22 mouse cellular contexts compared by ENCODE assay signal in genomic region chr15:11664839-11665379, GRCm38 (mm10).
DNase-seq lines count a peak whose midpoint lies in the region; ATAC-seq and TF ChIP-seq lines count a peak whose summit lies in the region.
"Had no signal": no experiment of that assay in that cellular context is flagged by ENCODE, and none has a peak within 500 bp of the region (broad histone marks: within the 10 kb centered on the region; RNA-seq: fewer than 3 reads in every experiment).

No protein-coding gene starts in this region.

- 0 out of 2 replicates have a peak, but pooled peaks have one; percentile 40 for ATAC-seq in kidney, embryonic 15.5 days (replicated peaks; ENCODE audit: low FRiP score)
- ATAC-seq in kidney, postnatal 0 days (replicated peaks; ENCODE audit: low FRiP score, low read depth) = no peak
- no peak for ATAC-seq in limb, embryonic 14.5 days (ENCODE audit: low FRiP score, low read depth)
- ATAC-seq: forebrain, embryonic 14.5 days had no signal

- no peak overlapping the region for H3K27ac ChIP-seq in kidney, embryonic 15.5 days
- no peak overlapping the region for H3K27ac ChIP-seq in kidney, postnatal 0 days
- H3K27ac ChIP-seq in limb, embryonic 14.5 days (replicated peaks; ENCODE audit: low read depth, low read length) = no peak overlapping the region
- no peak overlapping the region for H3K27ac ChIP-seq in limb, embryonic 10.5 days
- H3K27ac ChIP-seq: embryonic facial prominence, embryonic 13.5 days; embryonic facial prominence, embryonic 15.5 days; forebrain, embryonic 10.5 days; forebrain, embryonic 12.5 days had no signal

- H3K36me3 ChIP-seq in kidney, embryonic 15.5 days = no peaks in the 10 kb centered on the region
- H3K36me3 ChIP-seq in kidney, postnatal 0 days (ENCODE audit: insufficient read depth, low read length) = no peaks in the 10 kb centered on the region
- no peaks in the 10 kb centered on the region for H3K36me3 ChIP-seq in limb, embryonic 14.5 days (ENCODE audit: control insufficient read depth, insufficient read depth, low read length)
- no peaks in the 10 kb centered on the region for H3K36me3 ChIP-seq in limb, embryonic 10.5 days
- H3K36me3 ChIP-seq: embryonic facial prominence, embryonic 13.5 days; embryonic facial prominence, embryonic 15.5 days; forebrain, embryonic 10.5 days; forebrain, embryonic 12.5 days had no signal

- 0 out of 2 replicates have a peak, but pooled peaks cover 2% of the 10 kb centered on the region for H3K4me1 ChIP-seq in kidney, embryonic 15.5 days
- H3K4me1 ChIP-seq in kidney, postnatal 0 days (replicated peaks; ENCODE audit: insufficient read depth, low read length) = no peaks in the 10 kb centered on the region
- no peaks in the 10 kb centered on the region for H3K4me1 ChIP-seq in limb, embryonic 14.5 days (ENCODE audit: control insufficient read depth, insufficient read depth, low read length)
- no peaks in the 10 kb centered on the region for H3K4me1 ChIP-seq in limb, embryonic 10.5 days
- H3K4me1 ChIP-seq: embryonic facial prominence, embryonic 13.5 days; embryonic facial prominence, embryonic 15.5 days; forebrain, embryonic 10.5 days; forebrain, embryonic 12.5 days had no signal

- WGBS in kidney, embryonic 15.5 days = 49% methylated on average over 5 of the region's 5 CpGs
- WGBS in kidney, postnatal 0 days = 50% methylated on average over 5 of the region's 5 CpGs
- 39% methylated on average over 5 of the region's 5 CpGs for WGBS in limb, embryonic 14.5 days
- WGBS in limb, embryonic 10.5 days = 89% methylated on average over 5 of the region's 5 CpGs

- no peak overlapping the region for H3K4me3 ChIP-seq in kidney, embryonic 15.5 days (replicated peaks)
- no peak overlapping the region for H3K4me3 ChIP-seq in kidney, postnatal 0 days (replicated peaks; ENCODE audit: low read depth, low read length)
- no peak overlapping the region for H3K4me3 ChIP-seq in limb, embryonic 14.5 days (replicated peaks; ENCODE audit: low read length)
- H3K4me3 ChIP-seq in limb, embryonic 10.5 days = no peak overlapping the region
- H3K4me3 ChIP-seq: embryonic facial prominence, embryonic 13.5 days; embryonic facial prominence, embryonic 15.5 days; erythroblast, embryonic 14.5 days; forebrain, embryonic 10.5 days; forebrain, embryonic 12.5 days had no signal

- DNase-seq in kidney, adult 9 months = no peak
- DNase-seq in kidney, postnatal 0 days (ENCODE audit: low spot score) = peak; percentile 89
- DNase-seq in kidney, postnatal 25 days = no peak
- DNase-seq in limb, embryonic 14.5 days (ENCODE audit: low spot score) = peak; percentile 40
- no peak for DNase-seq in limb, embryonic 10.5 days (ENCODE audit: low spot score)
- DNase-seq: adrenal gland, adult 2 months; adrenal gland, postnatal 10 days; adrenal gland, postnatal 25 days; cerebellum, adult 11 months; cerebellum, adult 18-20 months; cerebellum, adult 8-10 months; cerebellum, adult 9-11 months; cerebellum, postnatal 14 days; cerebellum, postnatal 36 days; embryo, embryonic 11 days had no signal

- no peaks in the 10 kb centered on the region for H3K9me3 ChIP-seq in kidney, embryonic 15.5 days (replicated peaks)
- no peaks in the 10 kb centered on the region for H3K9me3 ChIP-seq in kidney, postnatal 0 days (replicated peaks; ENCODE audit: low read length)
- H3K9me3 ChIP-seq in limb, embryonic 14.5 days (ENCODE audit: control insufficient read depth, low read length) = no peaks in the 10 kb centered on the region
- no peaks in the 10 kb centered on the region for H3K9me3 ChIP-seq in limb, embryonic 10.5 days (replicated peaks)
- H3K9me3 ChIP-seq: embryonic facial prominence, embryonic 13.5 days; embryonic facial prominence, embryonic 15.5 days; forebrain, embryonic 10.5 days; forebrain, embryonic 12.5 days had no signal

- H3K9ac ChIP-seq in kidney, embryonic 15.5 days = no peak overlapping the region
- no peak overlapping the region for H3K9ac ChIP-seq in kidney, postnatal 0 days (ENCODE audit: low read depth, low read length)
- no peak overlapping the region for H3K9ac ChIP-seq in limb, embryonic 14.5 days (ENCODE audit: low read depth, low read length, severe bottlenecking)
- H3K9ac ChIP-seq: embryonic facial prominence, embryonic 13.5 days; embryonic facial prominence, embryonic 15.5 days; forebrain, embryonic 12.5 days had no signal

- no peak for TF ChIP-seq CTCF in kidney, postnatal 0 days (IDR thresholded peaks at IDR 0.05; ENCODE audit: low read depth)

- no peak overlapping the region for H3K4me2 ChIP-seq in kidney, embryonic 15.5 days
- H3K4me2 ChIP-seq in kidney, postnatal 0 days (ENCODE audit: low read length) = no peak overlapping the region
- H3K4me2 ChIP-seq in limb, embryonic 14.5 days (replicated peaks; ENCODE audit: low read depth, low read length, severe bottlenecking) = no peak overlapping the region
- H3K4me2 ChIP-seq: embryonic facial prominence, embryonic 13.5 days; embryonic facial prominence, embryonic 15.5 days; forebrain, embryonic 12.5 days had no signal

- no peak for TF ChIP-seq POLR2A in limb, embryonic 14.5 days (IDR thresholded peaks at IDR 0.05; ENCODE audit: borderline replicate concordance, extremely low read depth, insufficient read depth, insufficient read length)

- no peaks in the 10 kb centered on the region for H3K27me3 ChIP-seq in kidney, embryonic 15.5 days
- no peaks in the 10 kb centered on the region for H3K27me3 ChIP-seq in kidney, postnatal 0 days (ENCODE audit: insufficient read depth, low read length)
- H3K27me3 ChIP-seq in limb, embryonic 14.5 days (ENCODE audit: control insufficient read depth, insufficient read depth, low read length) = no peaks in the 10 kb centered on the region
- H3K27me3 ChIP-seq in limb, embryonic 10.5 days (ENCODE audit: low read depth, poor library complexity, severe bottlenecking) = no peaks in the 10 kb centered on the region
- H3K27me3 ChIP-seq: embryonic facial prominence, embryonic 13.5 days; embryonic facial prominence, embryonic 15.5 days; forebrain, embryonic 12.5 days had no signal

Comparison
In these comparisons a context has a peak if more than half of its experiments do, and no peak if none do; other contexts are left out.
1. DNase-seq: peak in kidney, postnatal 0 days (single experiment) and limb, embryonic 14.5 days (single experiment); none in kidney, adult 9 months (single experiment), kidney, postnatal 25 days (0 of 2) and limb, embryonic 10.5 days (single experiment).